Mouse (Mus musculus) CH12.LX (cell line): Measurements from ENCODE around the gene Ate1. TPM values are rescaled to one million over a fixed set of nuclear protein-coding genes. Genes with fewer than 3 reads are reported as not detected.
"Not testable (repeated sequence)": the region's sequence is repeated elsewhere in the genome, so short reads cannot be mapped to it uniquely, and the experiment has no call there.

Experiments used
- DNase-seq: peaks from one replicate; pipeline ENCODE4 v3.0.0-alpha.2; 2013; ENCODE audit errors: extremely low read depth
- H3K27ac ChIP-seq: 2 replicates; pipeline ENCODE4 v1.5.1; 2012; ENCODE audit warnings: low read depth, mild to moderate bottlenecking, control low read depth, moderate library complexity; ENCODE audit not compliant: insufficient read depth
- H3K27me3 ChIP-seq: replicated peaks from 2 replicates; pipeline ENCODE3; 2012; ENCODE audit warnings: inconsistent platforms
- H3K36me3 ChIP-seq, 2 experiments: replicated peaks in 1 of 2; 2 replicates each; pipeline versions ENCODE3 to v1.6.1; 2012; ENCODE audit warnings: inconsistent platforms in 1 of 2, low read length in 1 of 2, mild to moderate bottlenecking in 1 of 2, mixed read lengths in 1 of 2, moderate library complexity in 1 of 2; ENCODE audit not compliant: control insufficient read depth in 1 of 2, insufficient read depth in 1 of 2
- H3K4me1 ChIP-seq, 2 experiments: 2 replicates each; pipeline ENCODE4 v1.6.1; 2012; ENCODE audit warnings: inconsistent platforms in 1 of 2, moderate library complexity in 1 of 2; ENCODE audit not compliant: insufficient read depth in 2 of 2, control insufficient read depth in 1 of 2
- H3K4me2 ChIP-seq: 2 replicates; pipeline ENCODE4 v1.6.1; 2012; ENCODE audit warnings: low read depth, mild to moderate bottlenecking, control low read depth; ENCODE audit not compliant: poor library complexity, insufficient read depth, severe bottlenecking
- H3K4me3 ChIP-seq, 3 experiments: fragments of 150-350 bp in 1 of 3; sonication (generic) in 1 of 3; replicated peaks in 1 of 3; 2 replicates each; pipeline versions ENCODE3 to v1.5.1; 2011 to 2012; ENCODE audit warnings: low read depth in 2 of 3, low read length in 2 of 3, mild to moderate bottlenecking in 2 of 3, moderate library complexity in 2 of 3, control low read depth in 1 of 3, improper control_type of control experiment in 1 of 3, inconsistent platforms in 1 of 3, mixed read lengths in 1 of 3; ENCODE audit not compliant: poor library complexity in 1 of 3
- H3K79me2 ChIP-seq: replicated peaks from 2 replicates; pipeline ENCODE4 v1.6.1; 2012; ENCODE audit warnings: mild to moderate bottlenecking, moderate library complexity; ENCODE audit not compliant: control insufficient read depth, poor library complexity, insufficient read depth, severe bottlenecking; ENCODE audit errors: extremely low read depth
- H3K9ac ChIP-seq: 2 replicates; pipeline ENCODE4 v1.6.1; 2012; ENCODE audit warnings: low read depth, mild to moderate bottlenecking, control low read depth, moderate library complexity; ENCODE audit not compliant: insufficient read depth
- H3K9me3 ChIP-seq: replicated peaks from 2 replicates; pipeline ENCODE3; 2012; ENCODE audit warnings: low read length, inconsistent platforms, mixed read lengths
- BHLHE40 ChIP-seq: IDR thresholded peaks from 2 replicates; pipeline ENCODE4 v1.6.1; 2011; ENCODE audit warnings: mild to moderate bottlenecking, low read depth, low read length, improper control_type of control experiment
- CHD1 ChIP-seq: IDR thresholded peaks from 2 replicates; pipeline ENCODE4 v1.6.1; 2012; ENCODE audit warnings: low read depth, low read length, improper control_type of control experiment, inconsistent platforms
- CHD2 ChIP-seq: IDR thresholded peaks from 2 replicates; pipeline ENCODE4 v1.6.1; 2011; ENCODE audit warnings: low read length, improper control_type of control experiment
- CTCF ChIP-seq, 2 experiments: IDR thresholded peaks in 1 of 2; conservative IDR thresholded peaks in 1 of 2; 2 replicates each; pipeline ENCODE4 v1.5.1; 2011 to 2012; ENCODE audit warnings: low read depth in 2 of 2, low read length in 2 of 2, improper control_type of control experiment in 1 of 2, inconsistent platforms in 1 of 2, mild to moderate bottlenecking in 1 of 2, moderate library complexity in 1 of 2
- ELF1 ChIP-seq: IDR thresholded peaks from 2 replicates; pipeline ENCODE4 v1.6.1; 2014; ENCODE audit warnings: low read depth, mild to moderate bottlenecking, inconsistent platforms, low read length, improper control_type of control experiment
- GABPA ChIP-seq: IDR thresholded peaks from 2 replicates; pipeline ENCODE4 v1.6.1; 2012; ENCODE audit warnings: low read depth, low read length, improper control_type of control experiment, inconsistent platforms; ENCODE audit not compliant: insufficient replicate concordance
- MAX ChIP-seq: IDR thresholded peaks from 2 replicates; pipeline ENCODE4 v1.6.1; 2011; ENCODE audit warnings: low read length, improper control_type of control experiment
- MAZ ChIP-seq: IDR thresholded peaks from 2 replicates; pipeline ENCODE4 v1.6.1; 2012; ENCODE audit warnings: low read depth, mild to moderate bottlenecking, inconsistent platforms, low read length, improper control_type of control experiment, moderate library complexity
- MEF2A ChIP-seq: IDR thresholded peaks from 2 replicates; pipeline ENCODE4 v1.6.1; 2014; ENCODE audit warnings: low read depth, mild to moderate bottlenecking, inconsistent platforms, low read length, improper control_type of control experiment, borderline replicate concordance
- MXI1 ChIP-seq: IDR thresholded peaks from 2 replicates; pipeline ENCODE4 v1.6.1; 2011; ENCODE audit warnings: mild to moderate bottlenecking, low read depth, low read length, improper control_type of control experiment
- NRF1 ChIP-seq: IDR thresholded peaks from 2 replicates; pipeline ENCODE4 v1.6.1; 2014; ENCODE audit warnings: low read depth, mild to moderate bottlenecking, inconsistent platforms, low read length, improper control_type of control experiment, moderate library complexity
- POLR2A ChIP-seq: IDR thresholded peaks from 2 replicates; pipeline ENCODE4 v1.6.1; 2011; ENCODE audit warnings: low read depth, mild to moderate bottlenecking, improper control_type of control experiment, low read length
- POLR2AphosphoS2 ChIP-seq: IDR thresholded peaks from 2 replicates; pipeline ENCODE4 v1.6.1; 2011; ENCODE audit warnings: low read depth, low read length, improper control_type of control experiment
- RAD21 ChIP-seq: IDR thresholded peaks from 2 replicates; pipeline ENCODE4 v1.6.1; 2011; ENCODE audit warnings: low read depth, mild to moderate bottlenecking, low read length, improper control_type of control experiment, moderate library complexity
- RCOR1 ChIP-seq: conservative IDR thresholded peaks from 2 replicates; pipeline ENCODE4 v1.6.1; 2012; ENCODE audit warnings: low read depth, mild to moderate bottlenecking, inconsistent platforms, low read length, improper control_type of control experiment
- SMC3 ChIP-seq: IDR thresholded peaks from 2 replicates; pipeline ENCODE4 v1.6.1; 2011; ENCODE audit warnings: low read depth, low read length, improper control_type of control experiment
- TBP ChIP-seq: conservative IDR thresholded peaks from 2 replicates; pipeline ENCODE4 v1.6.1; 2011; ENCODE audit warnings: low read depth, low read length, improper control_type of control experiment
- ZC3H11A ChIP-seq: IDR thresholded peaks from 2 replicates; pipeline ENCODE4 v1.6.1; 2012; ENCODE audit warnings: low read depth, mild to moderate bottlenecking, inconsistent platforms, low read length, improper control_type of control experiment
- ZKSCAN1 ChIP-seq: IDR thresholded peaks from 2 replicates; pipeline ENCODE4 v1.6.1; 2012; ENCODE audit warnings: low read depth, inconsistent platforms, low read length, improper control_type of control experiment, borderline replicate concordance
- dilution Hi-C: fragments of 300-500 bp; cut with MboI; formaldehyde crosslinking; loops from 2 replicates; pipeline ENCODE4 v1.14.3; 2020; ENCODE audit warnings: low sequenced_read_pairs; ENCODE audit not compliant: extremely low pct_unique_long_range_greater_than_20kb, extremely low pct_ligation_motif_present
- in situ Hi-C: fragments of 300-500 bp; cut with MboI; formaldehyde crosslinking; loops from 3 replicates; pipeline ENCODE4 v1.14.3; 2019; ENCODE audit warnings: low sequenced_read_pairs, low pct_ligation_motif_present, low pct_unique_long_range_greater_than_20kb, mixed read lengths
- polyA plus RNA-seq: library from polyadenylated mRNA; unstranded; fragments of >175 nt; gene quantifications from 2 replicates; pipeline ENCODE4 v1.2.1, GENCODE M21; 2012; ENCODE audit warnings: low read depth; ENCODE audit not compliant: insufficient read length
- total RNA-seq, 2 experiments: library from RNA; depleted of rRNA; stranded (reverse); fragments of 300-350 nt in 1 of 2; fragments of >200 nt in 1 of 2; gene quantifications; 2 replicates each; pipeline ENCODE4 v1.2.3; 2012 to 2014

Gene Ate1
- total and polyA plus RNA-seq, 3 experiments: 12.2 to 15.4 (median 14.3) TPM

DNA sequence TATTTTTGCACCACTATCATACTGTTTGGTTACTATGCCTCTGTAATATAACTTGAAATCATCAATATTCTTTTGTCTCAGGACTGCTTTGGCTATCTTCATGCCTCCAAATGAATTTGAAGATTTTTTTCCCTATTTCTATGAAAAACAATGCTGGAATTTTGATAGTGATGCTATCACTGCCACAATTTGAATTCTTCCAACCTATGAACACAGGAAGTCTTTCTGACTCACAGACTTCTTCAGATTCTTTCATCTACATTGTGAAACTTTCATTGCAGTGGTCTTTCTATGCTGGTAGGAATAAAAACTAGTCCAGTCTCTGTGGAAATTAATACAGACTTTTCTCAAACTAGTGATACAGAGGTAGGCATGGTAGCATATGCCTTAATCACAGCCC, 28.1 kb downstream of the Ate1 start:
- dilution Hi-C loops (no loop called here), in situ Hi-C loops (loop anchor here (25.0 kb wide), 1 partner anchor 855 kb away; no protein-coding TSS in a partner anchor)
- H3K36me3 ChIP-seq: peaks cover 0 to 18% of the 10 kb centered on the region in 2 experiments

DNA sequence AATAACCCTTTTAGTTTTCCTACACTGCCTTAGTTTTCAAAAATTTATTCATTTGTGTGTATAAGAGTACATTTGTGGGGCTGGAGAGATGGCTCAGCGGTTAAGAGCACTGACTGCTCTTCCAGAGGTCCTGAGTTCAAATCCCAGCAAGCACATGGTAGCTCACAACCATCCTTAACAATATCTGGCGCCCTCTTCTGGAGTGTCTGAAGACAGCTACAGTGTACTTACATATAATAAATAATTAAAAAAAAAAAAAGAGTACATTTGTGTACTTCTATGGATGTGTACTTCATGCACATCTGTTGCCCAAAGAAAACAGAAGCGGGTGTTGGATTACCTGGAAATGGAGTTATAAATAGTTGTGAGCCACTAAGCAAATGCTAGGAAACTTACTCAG, 41.2 kb downstream of the Ate1 start:
- H3K27me3 ChIP-seq, H3K79me2 ChIP-seq, H3K4me3 ChIP-seq, H3K4me2 ChIP-seq, H3K4me1 ChIP-seq, H3K9me3 ChIP-seq, H3K27ac ChIP-seq, H3K9ac ChIP-seq, dilution Hi-C loops: not testable (repeated sequence)
- in situ Hi-C loops: loop anchor here (25.0 kb wide), 1 partner anchor 842 kb away; no protein-coding TSS in a partner anchor
- H3K36me3 ChIP-seq: peaks cover 6 to 17% of the 10 kb centered on the region in 2 experiments
- peak; percentile 12 for DNase-seq

More for the DNA sequence above, 28.1 kb downstream of the Ate1 start:
- no peak overlapping the region for H3K27ac ChIP-seq
- no peak overlapping the region for H3K9ac ChIP-seq
- no peaks in the 10 kb centered on the region for H3K9me3 ChIP-seq
- H3K4me3 ChIP-seq: no peak overlapping the region
- no peak overlapping the region for H3K4me2 ChIP-seq
- H3K79me2 ChIP-seq: no peaks in the 10 kb centered on the region
- TF ChIP-seq SMC3 (no peak), POLR2AphosphoS2 (no peak), GABPA (no peak), CHD2 (no peak), CHD1 (no peak), MXI1 (no peak), MAZ (no peak), NRF1 (no peak), ELF1 (no peak), RCOR1 (no peak), RAD21 (no peak), MEF2A (no peak), CTCF (conservative IDR thresholded peaks at IDR 0.05 in 1 of 2, IDR thresholded peaks at IDR 0.05 in 1 of 2; ENCODE audit: low read depth in 2 of 2, low read length in 2 of 2) (no peak), ZKSCAN1 (no peak), TBP (no peak), BHLHE40 (no peak), ZC3H11A (no peak), POLR2A (no peak), MAX (no peak)
- no peaks in the 10 kb centered on the region for H3K27me3 ChIP-seq
- DNase-seq: no peak
- H3K4me1 ChIP-seq: no peaks in the 10 kb centered on the region
